Mouse (Mus musculus) limb, embryonic 13.5 days (tissue): Measurements from ENCODE around the gene Ier2. TPM values are rescaled to one million over a fixed set of nuclear protein-coding genes. Genes with fewer than 3 reads are reported as not detected.
"Not testable (repeated sequence)": the region's sequence is repeated elsewhere in the genome, so short reads cannot be mapped to it uniquely, and the experiment has no call there.

ENCODE experiments used
- ATAC-seq: fragments of 200-750 bp; cut with Nextera tagmentation; 2 replicates; pipeline ENCODE4 v1.8.0; 2017; ENCODE audit warnings: low read depth, moderate number of reproducible peaks, moderate TSS enrichment; ENCODE audit not compliant: low FRiP score
- H3K27ac ChIP-seq: fragments of 300-500 bp; sonication (generic); 2 replicates; pipeline ENCODE4 v1.5.1; 2015; ENCODE audit warnings: inconsistent platforms, mild to moderate bottlenecking, moderate library complexity
- H3K27me3 ChIP-seq: fragments of 300-500 bp; sonication (generic); 2 replicates; pipeline ENCODE4 v1.6.1; 2015; ENCODE audit warnings: mild to moderate bottlenecking, inconsistent platforms
- H3K36me3 ChIP-seq: fragments of 300-500 bp; sonication (generic); 2 replicates; pipeline ENCODE4 v1.6.1; 2015; ENCODE audit warnings: inconsistent platforms, mild to moderate bottlenecking, moderate library complexity
- H3K4me1 ChIP-seq: fragments of 300-500 bp; sonication (generic); 2 replicates; pipeline ENCODE4 v1.6.1; 2015; ENCODE audit warnings: inconsistent platforms
- H3K4me2 ChIP-seq: fragments of 300-500 bp; sonication (generic); replicated peaks from 2 replicates; pipeline ENCODE4 v1.6.1; 2015; ENCODE audit warnings: inconsistent platforms, mild to moderate bottlenecking, moderate library complexity
- H3K4me3 ChIP-seq: fragments of 300-500 bp; sonication (generic); 2 replicates; pipeline ENCODE4 v1.5.1; 2015; ENCODE audit warnings: moderate library complexity, mild to moderate bottlenecking, inconsistent platforms
- H3K9ac ChIP-seq: fragments of 300-500 bp; sonication (generic); 2 replicates; pipeline ENCODE4 v1.6.1; 2015; ENCODE audit warnings: mild to moderate bottlenecking, inconsistent platforms
- H3K9me3 ChIP-seq: fragments of 300-500 bp; sonication (generic); 2 replicates; pipeline ENCODE4 v1.6.1; 2016; ENCODE audit warnings: inconsistent platforms
- WGBS: fragments of 180-500 bp; shearing (Covaris S2); methylation state at CpG from one replicate; pipeline ENCODE4 v1.1.7; 2015; 5-methylcytosine and 5-hydroxymethylcytosine counted together
- polyA plus RNA-seq: library from polyadenylated mRNA; unstranded; fragments of >200 nt; fragmentation: Nextera tagmentation; extraction: Ambion mirVana; gene quantifications from 2 replicates; pipeline ENCODE4 v1.2.1, GENCODE M21; 2015

Ier2 gene
- polyA plus RNA-seq, 1 experiment from 2014 or later = 71.9 TPM

DNA sequence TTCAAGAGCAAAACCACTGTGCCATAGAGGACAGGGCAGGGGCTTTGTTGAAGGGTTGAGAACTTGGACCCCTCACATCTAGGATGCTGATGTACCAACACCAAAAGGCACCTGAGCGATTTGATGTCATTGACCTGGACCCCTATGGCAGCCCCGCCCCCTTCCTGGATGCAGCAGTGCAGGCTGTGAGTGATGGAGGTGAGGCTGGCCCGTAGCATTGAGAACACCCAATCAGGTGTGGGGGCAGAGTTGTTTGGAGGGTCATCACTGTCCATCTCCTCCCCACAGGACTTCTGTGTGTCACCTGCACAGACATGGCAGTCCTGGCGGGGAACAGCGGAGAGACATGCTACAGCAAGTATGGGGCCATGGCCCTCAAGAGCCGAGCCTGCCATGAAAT lies 32.5 kb upstream of the Ier2 start:
- peaks cover 78% of the 10 kb centered on the region for H3K36me3 ChIP-seq
- H3K4me3 ChIP-seq = no peak overlapping the region
- no peaks in the 10 kb centered on the region for H3K27me3 ChIP-seq
- H3K4me1 ChIP-seq = peaks cover 9% of the 10 kb centered on the region
- no peaks in the 10 kb centered on the region for H3K9me3 ChIP-seq
- no peak for ATAC-seq
- no peak overlapping the region for H3K9ac ChIP-seq
- no peak overlapping the region for H3K4me2 ChIP-seq
- H3K27ac ChIP-seq = no peak overlapping the region
- 86% methylated on average over 6 of the region's 6 CpGs for WGBS

DNA sequence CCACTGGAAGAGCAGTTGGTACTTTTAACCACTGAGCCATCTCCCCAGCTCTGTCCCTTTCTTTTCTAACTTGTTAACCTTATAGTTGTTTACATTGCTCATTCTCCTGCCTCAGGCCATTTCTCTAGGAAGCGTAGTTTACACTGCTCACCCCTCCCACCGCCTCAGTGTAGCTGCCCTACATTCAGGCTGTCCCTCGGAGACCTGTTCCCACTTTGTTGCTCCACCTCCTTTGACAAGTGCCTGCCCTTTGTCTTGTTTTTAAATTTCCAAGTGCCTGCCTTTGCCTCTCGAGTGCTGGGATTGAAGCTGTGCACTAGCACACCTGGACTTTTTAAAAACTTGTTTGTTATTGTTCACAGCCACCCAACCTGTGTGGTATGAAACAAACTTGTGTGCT lies 30.7 kb upstream of the Ier2 start:
- WGBS = 66% methylated on average over 4 of the region's 4 CpGs
- H3K27ac ChIP-seq = no peak overlapping the region
- no peak for ATAC-seq
- no peak overlapping the region for H3K9ac ChIP-seq
- peaks cover 17% of the 10 kb centered on the region for H3K4me1 ChIP-seq
- no peak overlapping the region for H3K4me2 ChIP-seq
- no peaks in the 10 kb centered on the region for H3K9me3 ChIP-seq
- H3K27me3 ChIP-seq = no peaks in the 10 kb centered on the region
- H3K4me3 ChIP-seq = no peak overlapping the region
- peaks cover 64% of the 10 kb centered on the region for H3K36me3 ChIP-seq

DNA sequence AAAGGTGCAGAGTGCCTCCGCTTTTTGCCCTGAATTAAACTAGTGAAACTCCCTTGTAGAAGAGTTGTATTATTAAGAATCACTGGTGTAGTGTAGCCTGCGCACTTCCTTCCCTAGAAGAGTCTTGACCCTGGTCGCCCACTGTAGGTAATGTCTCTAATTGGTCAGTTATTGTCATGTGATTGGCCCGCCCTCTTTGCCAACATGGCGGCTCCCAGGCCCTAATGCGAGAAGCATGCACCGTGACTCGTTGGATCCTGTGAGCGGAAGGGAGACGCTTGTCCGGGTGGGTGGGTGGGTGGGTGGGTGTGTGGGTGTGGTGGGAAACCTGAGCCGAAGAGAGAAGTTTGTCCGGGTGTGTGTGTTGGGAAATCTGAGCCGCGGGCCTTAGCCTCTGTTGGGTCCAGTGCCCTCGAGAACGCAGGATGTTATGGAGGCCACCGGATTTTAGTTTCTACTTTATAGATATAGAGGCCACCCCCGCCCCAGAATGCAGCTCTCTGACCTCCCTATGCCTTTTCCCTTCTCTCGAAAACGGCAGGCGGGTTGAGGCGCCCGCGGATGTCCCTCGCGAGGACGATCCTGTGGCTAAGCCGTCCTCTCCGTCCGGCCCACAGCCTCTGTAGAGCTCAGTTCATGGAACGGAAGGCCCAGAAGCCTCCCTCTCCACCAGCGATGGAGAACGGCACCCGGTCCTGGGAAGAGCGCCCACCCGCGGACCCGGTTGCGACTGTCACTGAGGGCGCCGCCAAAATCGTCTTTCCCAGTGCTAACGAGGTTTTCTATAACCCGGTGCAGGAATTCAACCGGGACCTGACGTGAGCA lies 26.7 kb upstream of the Ier2 start:
- peak; percentile 91 for ATAC-seq
- Histone ChIP-seq H3K4me2 (peak overlapping the region; percentile 90), H3K9me3 (no peaks in the 10 kb centered on the region), H3K4me3 (peak overlapping the region; percentile 91), H3K9ac (peak overlapping the region; percentile 85), H3K36me3 (peaks cover 29% of the 10 kb centered on the region), H3K27ac (peak overlapping the region; percentile 81), H3K4me1 (peaks cover 45% of the 10 kb centered on the region), H3K27me3 (no peaks in the 10 kb centered on the region)
- WGBS = under 1% methylated on average over 47 of the region's 47 CpGs

GRCm38 (mm10) chr8:84687705-84688100 lies 25.1 kb upstream of the Ier2 start, which contains the start of gene Nacc1:
Nacc1 (minus strand) TSS chr8:84687862.
- peak within 1 kb of the TSS; percentile 100 for H3K4me3 ChIP-seq
- peaks cover 27% of the 10 kb centered on the region for H3K36me3 ChIP-seq
- H3K9me3 ChIP-seq = no peaks in the 10 kb centered on the region
- ATAC-seq = peak; percentile 79
- no peaks in the 10 kb centered on the region for H3K27me3 ChIP-seq
- H3K4me2 ChIP-seq = peak within 1 kb of the TSS; percentile 90
- WGBS = under 1% methylated on average over 37 of the region's 37 CpGs
- peak within 1 kb of the TSS; percentile 100 for H3K9ac ChIP-seq
- H3K4me1 ChIP-seq = peaks cover 45% of the 10 kb centered on the region
- H3K27ac ChIP-seq = peak within 1 kb of the TSS; percentile 94

DNA sequence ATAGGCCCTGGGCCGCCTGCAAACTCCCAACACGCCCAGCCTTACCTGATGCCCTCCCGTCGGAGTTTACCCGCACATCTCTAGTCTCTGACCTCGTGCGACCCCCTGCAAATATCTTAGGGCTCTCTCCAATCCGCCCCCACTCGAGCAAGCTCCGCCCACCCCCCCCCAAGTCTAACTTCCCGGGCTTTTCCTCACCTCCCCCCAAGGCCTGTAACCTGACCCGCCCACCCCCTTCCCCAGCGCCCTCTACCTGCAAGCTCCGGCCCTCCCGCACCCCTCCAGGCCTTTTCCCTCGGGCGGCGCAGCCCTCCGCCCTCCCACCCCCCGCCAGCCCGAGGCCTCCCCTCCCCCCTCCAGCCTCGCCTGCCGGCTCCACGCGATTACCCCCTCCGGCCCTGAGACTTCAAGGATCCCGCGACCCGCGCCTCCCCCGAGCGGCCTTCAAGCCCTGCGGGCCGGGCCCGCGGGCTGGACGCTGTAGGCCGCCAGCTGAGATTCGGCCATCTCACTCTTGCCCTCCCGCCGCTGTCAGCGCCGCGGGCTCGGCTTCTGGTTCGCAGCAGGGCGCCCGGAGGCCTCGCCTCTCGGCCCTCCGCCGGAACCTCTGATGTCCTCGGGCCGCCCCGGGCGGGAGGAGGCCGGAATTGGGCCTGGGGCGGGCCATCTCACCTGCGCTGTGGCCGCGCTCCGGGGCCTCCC lies 24.5 kb upstream of the Ier2 start:
- under 1% methylated on average over 61 of the region's 62 CpGs for WGBS
- peaks cover 45% of the 10 kb centered on the region for H3K4me1 ChIP-seq
- ATAC-seq = peak; percentile 34
- no peaks in the 10 kb centered on the region for H3K9me3 ChIP-seq
- peak overlapping the region; percentile 94 for H3K27ac ChIP-seq
- peaks cover 27% of the 10 kb centered on the region for H3K36me3 ChIP-seq
- no peaks in the 10 kb centered on the region for H3K27me3 ChIP-seq
- peak overlapping the region; percentile 100 for H3K4me3 ChIP-seq
- peak overlapping the region; percentile 100 for H3K9ac ChIP-seq
- H3K4me2 ChIP-seq = peak overlapping the region; percentile 90

- 11% methylated on average over 20 of the region's 20 CpGs for WGBS
- Histone ChIP-seq H3K27me3 (no peaks in the 10 kb centered on the region), H3K36me3 (peaks cover 27% of the 10 kb centered on the region), H3K4me1 (peaks cover 45% of the 10 kb centered on the region), H3K4me3 (peak within 1 kb of the TSS; percentile 100), H3K27ac (peak within 1 kb of the TSS; percentile 94), H3K4me2 (peak within 1 kb of the TSS; percentile 90), H3K9ac (peak within 1 kb of the TSS; percentile 100), H3K9me3 (no peaks in the 10 kb centered on the region)
- no peak for ATAC-seq
Observed at GRCm38 (mm10) chr8:84686191-84687002, 23.7 kb upstream of the Ier2 start, which contains the start of gene Trmt1. Trmt1 (plus strand) TSS chr8:84686307.

- H3K4me1 ChIP-seq = peaks cover 34% of the 10 kb centered on the region
- H3K4me2 ChIP-seq = no peak overlapping the region
- no peaks in the 10 kb centered on the region for H3K27me3 ChIP-seq
- H3K4me3 ChIP-seq = no peak overlapping the region
- H3K9me3 ChIP-seq = no peaks in the 10 kb centered on the region
- ATAC-seq = no peak
- H3K36me3 ChIP-seq = peaks cover 25% of the 10 kb centered on the region
- H3K27ac ChIP-seq = no peak overlapping the region
- WGBS = 63% methylated on average over 3 of the region's 3 CpGs
- no peak overlapping the region for H3K9ac ChIP-seq
Observed at GRCm38 (mm10) chr8:84684537-84684936, 21.9 kb upstream of the Ier2 start.

DNA sequence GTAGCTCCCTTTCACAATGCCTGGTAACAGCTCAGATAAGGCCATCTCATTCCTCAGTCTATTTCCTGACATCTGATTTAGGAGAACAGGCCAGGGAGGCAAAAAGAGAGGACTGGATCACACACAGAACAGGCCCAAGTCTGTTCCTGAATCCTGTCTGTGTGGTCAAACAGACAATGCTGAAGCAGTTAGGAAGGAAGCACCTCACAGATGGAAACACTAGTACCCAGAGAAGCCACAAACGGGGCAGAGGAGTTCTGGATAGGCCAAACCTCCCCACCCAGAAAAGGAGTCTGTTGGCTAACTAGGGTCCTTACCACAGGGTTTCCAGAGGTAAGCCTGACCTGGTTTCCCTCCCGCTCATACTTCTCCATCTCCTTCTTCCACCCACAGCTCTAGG lies 19.6 kb upstream of the Ier2 start:
- Histone ChIP-seq H3K4me2 (no peak overlapping the region), H3K4me1 (peaks cover 23% of the 10 kb centered on the region)
- 83% methylated on average over 2 of the region's 2 CpGs for WGBS

GRCm38 (mm10) chr8:84681476-84681875 lies 18.8 kb upstream of the Ier2 start:
- Histone ChIP-seq H3K4me1 (peaks cover 20% of the 10 kb centered on the region), H3K27ac (no peak overlapping the region), H3K4me2 (no peak overlapping the region), H3K9me3 (no peaks in the 10 kb centered on the region), H3K4me3 (no peak overlapping the region), H3K27me3 (no peaks in the 10 kb centered on the region), H3K36me3 (peaks cover 34% of the 10 kb centered on the region), H3K9ac (no peak overlapping the region)
- WGBS = 86% methylated on average over 2 of the region's 2 CpGs
- ATAC-seq = no peak

More for the DNA sequence above, 19.6 kb upstream of the Ier2 start:
- H3K36me3 ChIP-seq = peaks cover 27% of the 10 kb centered on the region
- no peak overlapping the region for H3K4me3 ChIP-seq
- no peaks in the 10 kb centered on the region for H3K27me3 ChIP-seq
- H3K9me3 ChIP-seq = no peaks in the 10 kb centered on the region
- H3K27ac ChIP-seq = no peak overlapping the region
- ATAC-seq = no peak
- H3K9ac ChIP-seq = no peak overlapping the region

GRCm38 (mm10) chr8:84677305-84677704 lies 14.7 kb upstream of the Ier2 start:
- Histone ChIP-seq H3K9ac (no peak overlapping the region), H3K4me1 (no peaks in the 10 kb centered on the region), H3K27ac (no peak overlapping the region), H3K27me3 (no peaks in the 10 kb centered on the region), H3K4me3 (no peak overlapping the region), H3K4me2 (no peak overlapping the region), H3K36me3 (peaks cover 60% of the 10 kb centered on the region), H3K9me3 (no peaks in the 10 kb centered on the region)
- no peak for ATAC-seq
- WGBS = 90% methylated on average over 5 of the region's 5 CpGs

DNA sequence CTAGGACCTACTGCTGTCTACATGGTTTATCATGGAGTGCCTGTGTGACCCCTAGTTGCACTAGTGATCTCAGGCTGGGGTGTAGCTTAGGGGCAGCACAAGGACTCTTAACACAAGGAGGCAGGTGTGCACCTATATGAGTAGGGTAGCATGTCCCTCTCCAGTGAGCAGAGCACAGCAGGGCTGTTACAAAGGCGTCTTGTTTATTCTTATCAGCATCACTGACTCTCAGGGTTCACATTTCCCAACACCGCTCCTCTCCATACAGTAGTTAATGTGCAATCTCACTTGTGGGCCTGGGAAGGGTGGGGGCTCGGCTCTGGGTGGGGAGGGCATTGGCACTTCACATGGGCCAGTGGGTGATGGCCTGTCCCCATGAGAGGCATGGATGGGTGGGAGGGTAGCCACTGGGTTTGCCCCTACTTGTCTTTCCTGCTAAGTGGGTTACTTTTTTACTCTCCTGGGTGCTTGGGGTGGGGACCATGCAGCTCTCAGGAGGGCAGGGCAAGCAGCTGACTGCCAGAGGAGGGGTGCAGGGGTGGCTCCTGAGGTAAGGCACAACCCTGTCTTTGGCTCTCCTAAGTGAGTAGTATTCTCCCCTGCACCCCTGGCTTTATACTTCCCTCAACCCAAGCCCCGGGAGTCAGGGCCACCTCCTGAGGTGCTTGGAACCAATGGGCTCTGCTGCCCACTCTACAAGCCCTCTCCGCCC lies 7.8 kb upstream of the Ier2 start:
- not testable (repeated sequence) for H3K4me3 ChIP-seq, H3K27me3 ChIP-seq, H3K9me3 ChIP-seq, H3K4me2 ChIP-seq, H3K4me1 ChIP-seq, H3K27ac ChIP-seq, ATAC-seq, H3K9ac ChIP-seq
- H3K36me3 ChIP-seq = peaks cover 72% of the 10 kb centered on the region
- WGBS = 89% methylated on average over 5 of the region's 5 CpGs
